Mouse (Mus musculus): ENCODE measurements around the gene 4933428G20Rik.

GRCm38 (mm10) chr11:97533653-97534052, 33.5 kb upstream of the 4933428G20Rik start:
- TF ChIP-seq CTCF (IDR thresholded peaks at IDR 0.05; ENCODE audit: borderline replicate concordance, control insufficient read depth, extremely low read depth, insufficient read depth, low read length, poor library complexity) (no peak), POLR2A (IDR thresholded peaks at IDR 0.05; ENCODE audit: control insufficient read depth, extremely low read depth, insufficient read depth, low read length, poor library complexity) (no peak)
